Mouse (Mus musculus) bone marrow, adult 2 months (tissue): Measurements from ENCODE around the gene Olfr1373. TPM values are rescaled to one million over a fixed set of nuclear protein-coding genes. Genes with fewer than 3 reads are reported as not detected.
"Not testable (repeated sequence)": the region's sequence is repeated elsewhere in the genome, so short reads cannot be mapped to it uniquely, and the experiment has no call there.

Experiments used
- H3K27ac ChIP-seq: fragments of 200-500 bp; 2 replicates; pipeline ENCODE4 v1.5.1; 2012; ENCODE audit warnings: low read depth, mild to moderate bottlenecking, control low read depth, inconsistent platforms, low read length; ENCODE audit not compliant: control insufficient read depth, poor library complexity, insufficient read depth
- H3K4me1 ChIP-seq: fragments of 200-500 bp; 2 replicates; pipeline ENCODE4 v1.6.1; 2011; ENCODE audit warnings: low read length; ENCODE audit not compliant: control insufficient read depth, insufficient read depth
- H3K4me3 ChIP-seq: fragments of 200-500 bp; replicated peaks from 2 replicates; pipeline ENCODE3; 2011; ENCODE audit warnings: mild to moderate bottlenecking, low read depth, low read length, control low read depth; ENCODE audit not compliant: control insufficient read depth
- CTCF ChIP-seq: fragments of 200-500 bp; IDR thresholded peaks from 2 replicates; pipeline ENCODE4 v1.5.1; 2011; ENCODE audit warnings: low read length, control low read depth; ENCODE audit not compliant: control insufficient read depth, insufficient read depth
- POLR2A ChIP-seq: fragments of 200-500 bp; IDR thresholded peaks from 2 replicates; pipeline ENCODE4 v1.6.1; 2011; ENCODE audit warnings: low read depth, mild to moderate bottlenecking, control low read depth, low read length, borderline replicate concordance; ENCODE audit not compliant: control insufficient read depth
- WGBS: fragments of 180-500 bp; shearing (Covaris S2); methylation state at CpG from one replicate; pipeline ENCODE4 v1.1.7; 2018; 5-methylcytosine and 5-hydroxymethylcytosine counted together
- polyA plus RNA-seq: library from polyadenylated mRNA; stranded (reverse); fragments of >200 nt; gene quantifications from 2 replicates; pipeline ENCODE4 v1.2.4, GENCODE M21; 2011; ENCODE audit warnings: low replicate concordance; ENCODE audit not compliant: missing spikeins, insufficient read depth, insufficient read length

The Olfr1373 gene
- not detected in 2 replicates for polyA plus RNA-seq

DNA sequence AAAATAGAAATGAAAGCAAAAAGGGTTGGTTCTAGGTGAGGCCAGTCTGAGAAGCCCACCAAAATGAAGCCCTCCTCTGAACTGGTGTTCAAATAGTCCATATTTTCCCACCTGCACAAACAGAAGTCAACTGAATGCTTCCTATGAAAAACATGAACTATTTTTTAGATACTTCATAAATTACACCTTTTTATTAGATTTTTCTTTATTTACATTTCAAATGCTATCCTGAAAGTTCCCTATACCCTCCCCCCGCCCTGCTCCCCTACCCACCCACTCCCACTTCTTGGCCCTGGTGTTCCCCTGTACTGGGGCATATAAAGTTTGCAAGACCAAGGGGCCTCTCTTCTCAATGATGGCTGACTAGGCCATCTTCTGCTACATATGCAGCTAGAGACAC, at the start of gene Olfr1373:
Gene Olfr1373 (minus strand): TSS at position 101 of the 400 bp plus-strand sequence.
- H3K27ac ChIP-seq, H3K4me3 ChIP-seq, H3K4me1 ChIP-seq: not testable (repeated sequence)
- WGBS: 65% methylated on average over 1 of the region's 1 CpGs

DNA sequence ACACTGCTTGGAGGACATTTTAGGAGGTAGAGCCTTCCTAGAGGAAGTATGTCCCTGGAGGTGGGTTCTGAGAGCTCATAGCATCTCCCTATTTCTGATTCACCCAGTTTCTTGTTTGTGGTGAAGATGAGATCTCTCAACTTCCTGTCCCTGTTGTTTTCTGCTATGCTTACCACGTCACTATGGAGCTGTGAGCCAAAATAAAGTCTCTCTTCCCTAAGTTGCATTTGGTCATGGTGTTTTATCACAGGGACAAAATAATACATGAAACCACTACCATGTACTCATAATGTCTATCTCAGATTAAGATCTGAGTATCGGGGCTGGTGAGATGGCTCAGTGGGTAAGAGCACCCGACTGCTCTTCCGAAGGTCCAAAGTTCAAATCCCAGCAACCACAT, 35.3 kb upstream of the Olfr1373 start:
- H3K4me3 ChIP-seq, H3K27ac ChIP-seq, H3K4me1 ChIP-seq: not testable (repeated sequence)
- 75% methylated on average over 4 of the region's 4 CpGs for WGBS

DNA sequence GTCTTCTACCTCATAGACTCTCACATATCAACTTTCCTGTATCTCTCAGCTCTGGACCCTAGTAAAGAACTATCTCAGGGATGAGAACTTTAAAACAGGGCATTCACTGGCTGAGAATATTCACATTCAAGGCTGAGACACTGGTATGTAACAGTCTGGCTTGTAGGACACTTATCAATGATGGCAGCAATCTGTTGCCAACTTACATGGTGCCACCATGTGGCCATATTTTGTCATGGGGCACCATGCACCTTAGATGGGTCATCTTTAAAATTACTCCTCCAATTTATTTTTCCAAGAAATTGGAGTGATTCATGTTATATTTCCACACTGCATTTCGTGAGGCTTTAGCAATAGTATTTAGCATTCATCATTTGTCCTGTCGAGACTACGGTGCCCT, 34.6 kb upstream of the Olfr1373 start:
- 71% methylated on average over 2 of the region's 3 CpGs for WGBS
- H3K4me1 ChIP-seq, H3K4me3 ChIP-seq, H3K27ac ChIP-seq: not testable (repeated sequence)

DNA sequence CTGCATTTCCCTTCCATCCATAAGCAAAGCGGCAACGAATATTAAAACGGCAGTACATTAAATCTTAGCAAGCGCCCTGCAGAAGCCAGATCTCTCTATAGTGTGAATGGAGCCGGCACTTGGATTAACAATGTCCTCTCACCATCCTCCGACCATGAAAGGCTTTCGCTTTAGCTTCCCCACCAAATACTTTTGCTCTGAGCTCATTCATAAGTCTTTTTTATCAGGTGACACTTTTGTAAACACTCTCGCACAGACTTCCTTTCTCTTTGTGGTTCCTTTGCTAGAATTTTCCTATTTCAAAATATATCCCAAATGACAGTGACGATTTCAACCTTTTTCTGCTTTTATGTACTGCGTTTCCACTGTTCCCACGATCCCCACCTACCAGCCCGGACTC, 23.1 kb upstream of the Olfr1373 start:
- Histone ChIP-seq H3K4me1 (no peaks in the 10 kb centered on the region), H3K4me3 (no peak overlapping the region), H3K27ac (no peak overlapping the region)
- 12% methylated on average over 12 of the region's 12 CpGs for WGBS
- TF ChIP-seq CTCF (no peak), POLR2A (no peak)

DNA sequence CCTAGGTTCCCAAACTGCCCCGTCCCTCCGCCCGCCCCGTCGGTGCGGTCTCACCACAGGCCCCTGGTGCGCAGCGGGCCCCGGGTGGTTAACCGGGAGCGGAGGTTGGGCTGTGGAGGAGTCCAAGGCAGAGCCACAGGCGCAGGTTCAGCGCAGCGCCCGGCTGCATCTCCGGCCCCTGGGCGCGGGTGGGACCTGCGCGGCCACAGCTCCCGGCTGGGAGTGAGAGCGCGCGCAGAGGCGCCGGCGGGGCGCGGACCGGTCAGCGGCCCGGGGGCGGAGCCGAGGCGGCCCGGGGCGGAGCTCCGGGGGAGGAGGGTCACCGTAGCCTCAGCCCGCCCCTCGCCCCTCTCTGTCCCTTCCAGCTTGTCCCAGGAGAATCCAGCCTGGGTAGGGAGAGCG, 22.6 kb upstream of the Olfr1373 start:
- H3K4me3 ChIP-seq, H3K4me1 ChIP-seq, H3K27ac ChIP-seq: not testable (repeated sequence)
- 1% methylated on average over 39 of the region's 42 CpGs for WGBS

DNA sequence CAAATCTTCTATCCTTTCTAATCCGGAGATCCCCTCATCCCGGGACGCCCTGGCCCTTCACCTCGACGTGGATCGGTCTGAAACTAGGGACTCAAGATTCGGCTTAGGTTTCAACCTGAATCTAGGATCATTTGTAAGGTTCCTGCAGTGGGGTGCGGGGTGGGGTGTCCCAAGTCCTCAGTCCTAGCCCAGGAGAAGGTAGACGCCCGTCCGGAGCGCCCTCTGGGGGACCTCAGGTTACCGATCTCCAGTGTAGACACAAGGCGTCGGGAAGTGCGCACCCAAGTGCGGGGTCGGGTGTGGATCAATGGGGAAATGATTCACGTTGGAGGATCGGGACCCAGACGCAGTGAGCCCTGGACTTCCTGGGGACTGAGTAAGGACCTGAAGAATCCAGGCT, 21.8 kb upstream of the Olfr1373 start:
- 3% methylated on average over 21 of the region's 21 CpGs for WGBS
- TF ChIP-seq CTCF: no peak
- TF ChIP-seq POLR2A: no peak
- Histone ChIP-seq H3K4me1 (no peaks in the 10 kb centered on the region), H3K27ac (no peak overlapping the region), H3K4me3 (no peak overlapping the region)

DNA sequence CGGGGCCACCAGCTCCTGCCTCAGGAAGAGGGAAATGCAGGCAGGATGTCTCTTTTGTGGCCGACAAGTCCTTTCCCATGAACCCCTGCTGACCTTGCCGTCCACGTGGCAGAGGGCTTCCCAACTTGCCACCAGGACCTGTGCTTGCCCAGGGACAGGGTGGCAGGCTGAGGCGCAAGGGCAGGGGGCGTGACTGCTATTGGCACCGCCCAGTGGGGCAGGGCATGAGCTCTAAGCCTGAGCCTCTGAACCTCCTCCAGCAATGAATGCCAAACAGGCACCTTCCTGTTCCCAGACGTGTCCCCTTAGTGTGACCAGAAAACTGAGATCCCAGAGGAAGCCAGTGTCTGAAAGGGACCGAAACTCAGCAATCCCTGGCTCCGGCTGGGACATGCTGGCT, 18.6 kb upstream of the Olfr1373 start:
- no peak for TF ChIP-seq POLR2A
- TF ChIP-seq CTCF: no peak
- H3K27ac ChIP-seq: no peak overlapping the region
- WGBS: 16% methylated on average over 10 of the region's 10 CpGs

DNA sequence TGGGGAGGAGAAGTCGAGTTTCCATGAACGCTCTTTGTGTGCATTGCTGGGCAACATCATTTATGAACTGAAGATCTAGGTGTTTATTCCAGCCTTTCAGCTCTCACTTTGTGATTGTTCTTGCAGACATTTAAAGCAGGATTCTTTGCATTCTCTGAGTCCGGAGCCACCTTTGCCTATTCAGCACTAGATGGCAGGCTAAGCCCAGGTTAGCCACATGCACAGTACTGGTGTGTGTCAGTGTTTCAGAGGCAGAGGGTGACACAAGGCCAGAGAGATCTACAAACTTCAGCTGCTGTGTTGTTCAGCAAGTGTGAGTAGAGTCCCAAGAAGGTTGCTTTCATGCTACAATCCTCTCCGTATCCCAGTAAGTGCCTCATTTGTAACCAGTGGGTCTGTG, 1.7 kb downstream of the Olfr1373 start:
- 48% methylated on average over 4 of the region's 4 CpGs for WGBS
- H3K4me3 ChIP-seq, H3K27ac ChIP-seq, H3K4me1 ChIP-seq: not testable (repeated sequence)
- peak; percentile 26; the same call in 1 of the 2 replicates for TF ChIP-seq CTCF

More for the DNA sequence above, 18.6 kb upstream of the Olfr1373 start:
- Histone ChIP-seq H3K4me1 (no peaks in the 10 kb centered on the region), H3K4me3 (no peak overlapping the region)

DNA sequence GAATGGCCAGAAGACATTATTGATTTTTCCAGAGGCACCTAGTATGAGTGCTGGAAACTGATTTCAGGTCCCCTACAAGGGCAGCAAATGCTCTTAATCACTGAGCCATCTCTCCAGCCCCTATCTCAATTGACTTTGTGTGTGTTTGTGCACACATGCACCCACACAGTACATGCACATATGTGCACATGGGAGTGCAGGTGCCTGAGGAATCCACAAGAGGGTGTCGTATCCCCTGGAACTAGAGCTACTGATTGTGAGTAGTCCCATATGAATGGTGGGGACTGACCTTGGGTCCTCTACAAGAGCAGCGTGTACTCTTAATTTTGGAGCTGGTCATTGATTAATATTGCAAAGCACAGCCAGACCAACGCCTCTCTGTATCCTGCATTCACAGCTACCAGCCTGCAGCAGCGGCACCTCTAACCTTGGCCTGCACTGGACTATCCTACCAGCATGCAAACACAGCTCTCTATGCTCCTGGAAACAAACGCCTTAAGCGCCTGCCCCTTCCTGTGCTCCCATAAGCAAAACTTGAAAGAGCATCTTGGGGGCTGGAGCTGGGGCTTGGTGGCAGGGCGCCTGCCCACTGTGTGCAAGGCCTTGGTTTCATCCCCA, 14.8 kb downstream of the Olfr1373 start:
- WGBS: 83% methylated on average over 7 of the region's 7 CpGs
- H3K4me1 ChIP-seq: no peaks in the 10 kb centered on the region
- no peak overlapping the region for H3K4me3 ChIP-seq
- H3K27ac ChIP-seq: no peak overlapping the region
- no peak for TF ChIP-seq POLR2A
- TF ChIP-seq CTCF: 0 out of 2 replicates have a peak, but pooled peaks have one; percentile 25
